Mouse (Mus musculus): ENCODE measurements around the gene Pced1a.

Gene Pced1a

DNA sequence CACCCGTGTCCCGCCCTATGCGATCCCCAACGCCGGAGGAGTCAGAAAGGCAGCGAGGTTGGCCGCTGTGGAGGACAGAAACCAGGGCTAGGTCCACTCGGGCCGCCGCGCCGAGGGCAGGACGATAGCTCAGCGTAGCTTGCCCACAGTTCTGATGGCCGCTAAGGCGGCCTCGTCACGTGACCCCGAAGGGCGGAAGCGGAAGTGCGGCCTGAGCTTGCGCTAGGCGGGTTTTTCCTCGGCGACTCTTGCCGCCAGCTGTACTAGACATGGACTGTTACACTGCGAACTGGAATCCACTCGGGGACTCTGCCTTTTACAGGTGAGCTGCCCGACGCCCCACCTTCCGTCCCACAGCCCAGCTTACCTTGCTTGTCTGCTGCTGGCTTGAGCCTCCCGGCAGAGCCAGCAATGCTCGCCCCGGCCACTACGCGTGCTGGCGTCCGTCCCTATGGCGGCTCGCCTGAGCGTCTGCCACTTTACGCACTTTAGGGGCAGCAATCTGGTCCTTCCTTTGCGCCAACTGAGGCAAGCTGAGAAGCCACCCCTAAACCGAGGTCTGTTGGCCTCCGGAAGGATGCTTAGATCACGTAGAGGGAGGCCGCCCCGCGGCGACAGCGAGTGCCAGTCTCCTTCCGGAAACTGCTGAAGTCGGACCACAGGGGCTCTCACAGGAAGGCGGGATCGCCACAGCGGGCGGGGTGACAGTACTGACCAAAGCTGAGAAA lies at the start of gene Pced1a, which contains the start of gene Vps16:
Gene Pced1a, minus strand, starts transcription at position 576 of the 728 bp plus-strand sequence.
Gene Vps16, plus strand, starts transcription at position 214 of the 728 bp plus-strand sequence.
- DNase-seq (ENCODE audit: low read depth) = peak; percentile 94

DNA sequence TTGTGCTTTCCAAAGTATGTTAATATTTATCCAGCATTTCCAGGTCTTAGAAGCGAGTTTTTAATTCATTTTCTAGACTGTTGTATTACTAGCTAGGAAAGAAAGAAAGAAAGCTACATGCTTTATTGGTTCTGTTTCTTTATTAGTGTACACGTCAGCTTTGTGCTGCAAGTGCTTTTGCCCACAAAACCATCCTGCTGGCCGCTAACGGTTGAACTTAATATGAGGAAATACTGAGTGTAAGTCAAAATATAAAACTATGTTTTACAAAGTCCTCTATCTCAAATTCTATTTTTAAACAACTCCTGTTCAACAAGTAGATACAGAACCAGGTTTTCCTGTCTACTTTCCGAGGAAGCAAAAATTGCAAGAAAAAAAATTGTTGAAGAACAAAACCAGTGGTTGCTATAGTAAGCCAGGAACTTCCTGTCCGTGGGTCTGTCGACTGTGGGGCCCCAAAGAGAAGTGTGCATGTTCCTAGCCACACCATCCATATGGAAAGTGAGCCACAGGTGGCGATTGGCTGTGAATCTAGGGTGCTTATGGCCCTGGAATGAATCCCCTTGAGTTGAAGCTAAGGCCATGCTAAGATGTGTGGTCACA lies 48.5 kb upstream of the Pced1a start:
- DNase-seq (ENCODE audit: low read depth) = no peak

DNA sequence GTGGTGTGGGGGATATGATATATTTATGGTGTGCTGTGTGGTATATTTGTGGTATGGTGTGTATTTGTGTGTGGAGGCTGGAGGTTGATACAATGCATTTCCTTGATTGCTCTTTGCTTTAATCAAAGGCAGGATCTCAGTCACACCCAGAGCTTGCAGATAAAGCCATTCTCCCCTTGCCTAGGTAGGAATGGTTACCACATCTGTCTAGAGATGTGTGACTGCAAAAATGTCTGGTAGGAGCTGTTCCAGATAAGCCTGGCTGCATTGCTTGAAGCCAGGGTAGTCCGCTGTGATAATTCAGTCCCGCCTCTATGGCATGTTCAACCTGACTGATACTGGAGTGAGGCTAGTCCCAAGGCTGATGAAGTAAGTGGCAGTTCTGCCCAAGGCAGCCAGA lies 45.4 kb upstream of the Pced1a start:
- DNase-seq (ENCODE audit: low read depth) = no peak

DNA sequence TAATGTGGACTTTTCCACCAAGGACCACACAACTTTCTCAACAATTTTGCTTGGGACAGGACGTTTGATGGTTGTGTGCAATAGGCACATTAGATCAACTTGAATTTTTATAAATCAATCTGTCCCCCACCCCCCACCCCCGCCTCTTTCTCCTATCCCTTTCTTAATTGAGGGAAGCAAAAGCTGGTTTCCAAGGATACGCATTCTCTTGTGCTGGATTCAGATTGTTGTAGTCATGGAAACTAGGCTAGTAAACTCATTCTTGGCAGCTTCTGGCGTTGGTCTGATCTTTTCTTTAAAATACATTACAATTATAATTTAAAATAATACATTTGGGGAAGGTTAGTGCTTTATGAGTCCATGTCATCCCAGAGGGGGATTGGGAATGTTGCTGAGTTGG lies 44.9 kb upstream of the Pced1a start:
- no peak for DNase-seq (ENCODE audit: low read depth)

DNA sequence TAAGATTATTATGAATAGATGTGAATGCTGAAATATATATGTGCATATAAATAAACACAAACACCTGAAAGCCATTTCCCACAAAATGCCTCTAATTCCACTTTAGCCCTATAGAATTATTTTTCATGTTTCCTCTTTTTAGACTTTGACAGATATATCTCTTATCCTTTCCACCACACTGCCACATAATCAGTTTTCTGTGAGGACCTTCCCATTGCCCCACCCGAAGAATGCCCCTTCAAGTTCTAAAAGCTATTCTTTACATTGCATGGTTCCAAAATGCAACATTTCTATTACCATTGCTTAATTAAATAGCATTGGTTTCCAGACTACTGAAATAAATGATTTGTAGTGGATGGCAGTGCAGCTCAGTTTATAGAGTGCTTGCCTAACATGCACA lies 41.9 kb upstream of the Pced1a start:
- no peak for DNase-seq (ENCODE audit: low read depth)

DNA sequence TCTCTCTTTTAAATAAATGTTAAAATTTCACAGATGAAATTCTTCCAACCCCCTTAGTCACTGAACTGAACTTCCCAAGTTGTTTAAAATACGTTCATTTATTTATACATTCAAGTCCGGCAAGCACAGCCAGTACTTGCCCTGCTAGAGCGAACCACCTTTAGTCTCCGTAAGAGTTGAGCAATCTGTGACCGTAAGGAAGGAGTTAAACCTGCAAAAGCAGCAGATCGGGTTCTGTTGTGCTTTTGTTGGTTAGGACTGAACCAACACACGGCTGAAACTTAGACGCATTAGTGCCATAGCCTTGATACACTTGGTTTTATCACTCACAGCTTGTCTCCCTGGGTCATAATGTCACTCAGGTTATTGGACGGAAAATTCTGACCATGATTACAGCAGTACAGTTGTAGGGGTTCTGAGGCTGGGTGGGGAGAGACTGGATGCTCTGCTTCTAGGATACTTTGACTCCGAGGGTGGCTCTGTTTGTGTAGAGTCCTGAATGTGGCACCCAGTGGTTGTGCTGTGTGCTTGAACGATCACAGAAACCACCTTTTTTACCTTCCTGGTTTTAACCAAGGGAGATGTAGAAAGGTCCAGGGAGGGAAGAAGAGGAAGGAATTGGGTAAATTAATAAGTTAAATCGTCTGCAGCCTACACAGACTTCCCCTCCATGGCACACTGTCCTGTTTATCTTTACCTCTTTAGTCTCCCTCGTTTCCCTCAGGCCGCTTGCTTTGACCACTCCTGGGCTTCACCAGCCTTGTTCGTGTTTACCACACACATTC lies 37.0 kb upstream of the Pced1a start:
- DNase-seq (ENCODE audit: low read depth) = no peak

DNA sequence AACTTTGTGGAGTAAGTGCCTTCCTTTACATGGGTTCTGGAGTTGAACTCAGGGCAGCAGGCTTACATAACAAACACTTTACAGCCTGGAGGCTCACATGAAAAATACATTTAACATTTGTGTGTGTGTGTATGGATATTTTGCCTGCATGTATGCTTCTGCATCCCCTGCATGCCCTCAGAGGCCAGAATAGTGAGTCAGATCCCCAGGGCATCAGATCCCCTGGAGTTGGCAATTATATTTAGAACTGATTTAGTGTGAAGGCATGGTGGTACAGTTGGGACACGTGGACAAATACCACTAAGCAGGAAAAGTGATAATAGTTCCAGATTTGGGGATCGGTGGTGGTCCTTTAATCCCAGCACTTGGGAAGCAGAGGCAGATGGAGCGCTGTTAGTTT lies 35.1 kb upstream of the Pced1a start:
- no peak for DNase-seq (ENCODE audit: low read depth)

DNA sequence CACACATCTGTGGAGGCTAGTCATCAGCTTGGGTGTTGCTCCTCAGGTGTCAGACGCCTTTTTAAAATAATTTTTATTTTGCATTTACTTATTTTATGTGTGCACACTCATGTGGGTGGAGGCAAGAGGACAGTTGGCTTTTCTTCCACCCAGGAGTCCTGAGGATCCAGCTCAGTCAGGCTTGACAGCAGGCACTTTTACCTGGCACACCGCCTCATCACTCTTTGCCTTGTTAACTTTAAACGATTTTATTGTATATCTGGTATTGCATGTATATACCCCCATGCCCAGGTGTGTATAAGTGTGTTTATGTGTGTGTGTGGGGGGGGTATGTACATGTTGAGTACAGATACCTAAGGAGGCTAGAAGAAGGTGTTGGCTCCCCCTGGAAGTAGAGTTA lies 33.4 kb upstream of the Pced1a start:
- no peak for DNase-seq (ENCODE audit: low read depth)

DNA sequence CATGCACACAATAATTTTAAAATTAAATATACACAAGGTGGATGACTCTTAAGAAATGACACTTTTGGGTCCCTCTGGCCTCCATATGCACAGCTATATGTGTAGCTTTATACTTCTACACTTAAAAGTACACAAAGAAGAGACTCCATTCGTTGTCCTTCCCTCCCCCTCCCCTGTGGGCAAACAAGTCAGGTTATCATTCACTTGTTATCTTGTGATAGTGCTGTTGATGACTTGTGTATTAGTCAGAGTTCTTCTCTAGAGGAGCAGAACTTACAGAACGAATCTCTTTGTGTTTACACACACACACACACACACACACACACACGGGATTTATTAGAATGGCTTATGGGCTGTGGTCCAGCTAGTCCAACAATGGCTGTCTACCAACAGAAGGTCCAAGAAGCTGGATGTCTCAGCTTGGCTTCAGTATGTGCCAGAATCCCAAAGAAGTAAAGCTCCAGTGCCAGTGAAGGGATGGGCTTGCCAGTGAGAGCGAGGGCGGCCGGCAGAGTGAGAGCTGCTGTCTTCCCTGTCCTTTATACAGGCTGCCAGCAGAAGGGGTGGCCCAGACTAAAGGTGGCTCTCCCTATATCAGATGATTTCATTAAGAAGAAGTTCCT lies 30.4 kb upstream of the Pced1a start:
- DNase-seq (ENCODE audit: low read depth) = no peak

DNA sequence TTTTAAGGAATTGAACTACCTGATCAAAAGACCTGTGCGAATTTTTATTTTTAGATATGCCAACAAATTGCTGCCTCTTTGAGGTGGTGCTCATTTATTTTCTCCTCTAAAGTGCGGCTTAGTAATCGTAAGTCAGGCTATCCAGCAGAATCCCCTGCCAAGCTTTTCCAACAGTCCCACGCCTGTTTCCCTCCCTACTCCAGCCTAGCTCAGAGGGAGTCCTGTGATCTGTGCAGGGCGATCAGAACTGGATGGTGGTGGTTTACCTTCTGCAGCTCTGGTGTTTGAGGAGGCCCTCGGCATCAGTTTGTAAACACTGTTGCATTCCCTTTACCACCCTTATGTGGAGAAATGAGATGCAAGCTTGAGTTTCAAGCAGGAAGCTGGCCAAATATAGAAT lies 28.9 kb upstream of the Pced1a start:
- DNase-seq (ENCODE audit: low read depth) = no peak

DNA sequence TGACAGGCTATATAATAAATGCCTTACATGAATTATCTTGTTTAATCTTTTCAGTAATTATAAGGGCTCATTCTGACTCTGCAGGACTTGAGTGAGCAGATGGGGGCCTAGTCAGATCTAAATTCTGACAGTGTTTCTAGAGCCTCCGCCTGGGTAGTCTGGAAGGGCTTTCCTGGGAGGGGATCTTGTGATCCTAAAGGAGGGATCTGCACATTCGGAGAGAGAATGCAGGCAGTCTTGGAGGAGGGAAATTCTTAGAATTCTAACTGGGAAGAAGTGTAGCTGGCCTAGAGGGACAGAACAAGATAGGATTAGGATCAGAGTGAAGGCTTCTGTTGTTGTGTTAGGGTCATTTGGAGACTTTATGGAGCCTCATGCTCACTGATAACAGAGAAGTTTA lies 27.8 kb upstream of the Pced1a start:
- no peak for DNase-seq (ENCODE audit: low read depth)

DNA sequence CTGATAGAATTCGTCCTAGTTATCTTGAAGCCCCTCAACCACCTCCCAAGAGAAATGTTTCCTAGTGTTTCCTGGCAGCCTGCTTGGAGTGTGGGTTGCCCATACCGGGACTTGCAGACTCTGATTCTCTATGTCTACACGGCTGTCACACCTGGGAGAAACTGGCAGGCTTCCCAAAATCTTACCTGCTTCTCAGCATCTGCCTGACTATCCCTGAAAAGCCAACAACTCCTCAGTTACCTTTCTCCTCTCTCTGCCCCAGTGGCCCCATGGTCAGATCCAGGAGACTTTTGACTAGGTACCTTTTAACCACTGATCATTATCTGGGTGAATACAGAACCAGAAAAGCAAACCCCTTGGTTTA lies 27.2 kb upstream of the Pced1a start:
- no peak for DNase-seq (ENCODE audit: low read depth)

DNA sequence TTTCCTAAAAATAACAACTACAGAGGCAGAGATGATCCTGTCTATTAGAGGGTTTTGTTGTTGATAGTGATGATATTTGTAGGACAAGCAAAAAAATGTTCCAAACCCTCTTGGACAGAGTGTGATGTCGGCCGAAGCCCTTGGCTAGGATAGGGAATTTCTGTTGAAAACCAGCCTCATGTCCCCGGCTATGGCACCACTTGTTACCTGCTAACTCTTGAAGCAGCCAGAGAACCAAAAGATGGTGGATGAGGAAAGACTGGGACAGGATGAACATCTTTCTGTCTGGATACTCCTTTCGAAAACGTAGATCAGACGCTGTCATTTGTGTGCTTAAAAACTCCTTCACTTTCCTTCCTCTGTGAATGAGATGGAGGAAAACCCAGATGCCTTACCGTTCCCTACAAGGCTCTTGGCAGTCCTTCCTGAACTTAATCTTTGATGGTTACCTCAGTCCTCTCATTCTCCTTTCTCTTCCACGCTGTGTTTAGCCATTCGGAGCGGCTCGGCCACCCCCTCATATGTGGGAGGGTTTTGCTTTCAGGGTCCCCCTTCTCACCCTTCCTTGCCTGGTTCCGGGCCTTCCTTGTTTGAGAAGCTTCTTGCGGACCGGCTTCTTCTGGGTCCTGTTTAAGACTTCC lies 26.7 kb upstream of the Pced1a start:
- DNase-seq (ENCODE audit: low read depth) = no peak

DNA sequence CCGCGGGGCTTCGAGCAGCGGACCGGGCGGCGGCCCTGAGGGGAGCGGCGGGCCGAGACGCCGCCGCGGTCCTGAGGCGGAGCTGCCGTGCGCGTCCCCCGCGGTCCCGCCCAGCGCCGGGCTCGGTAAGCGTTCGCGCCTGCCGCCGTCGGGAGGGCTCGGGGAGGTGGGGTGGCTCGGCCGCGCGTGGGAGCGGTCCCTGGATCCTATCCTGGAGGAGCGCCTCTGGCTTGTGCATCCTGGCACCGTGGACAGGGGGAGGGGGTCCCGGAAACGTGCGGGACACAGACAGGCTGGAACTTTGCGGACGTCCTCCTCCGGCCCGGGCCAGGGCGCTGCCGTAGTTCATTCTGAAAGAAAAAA lies 25.9 kb upstream of the Pced1a start:
- DNase-seq (ENCODE audit: low read depth) = no peak

DNA sequence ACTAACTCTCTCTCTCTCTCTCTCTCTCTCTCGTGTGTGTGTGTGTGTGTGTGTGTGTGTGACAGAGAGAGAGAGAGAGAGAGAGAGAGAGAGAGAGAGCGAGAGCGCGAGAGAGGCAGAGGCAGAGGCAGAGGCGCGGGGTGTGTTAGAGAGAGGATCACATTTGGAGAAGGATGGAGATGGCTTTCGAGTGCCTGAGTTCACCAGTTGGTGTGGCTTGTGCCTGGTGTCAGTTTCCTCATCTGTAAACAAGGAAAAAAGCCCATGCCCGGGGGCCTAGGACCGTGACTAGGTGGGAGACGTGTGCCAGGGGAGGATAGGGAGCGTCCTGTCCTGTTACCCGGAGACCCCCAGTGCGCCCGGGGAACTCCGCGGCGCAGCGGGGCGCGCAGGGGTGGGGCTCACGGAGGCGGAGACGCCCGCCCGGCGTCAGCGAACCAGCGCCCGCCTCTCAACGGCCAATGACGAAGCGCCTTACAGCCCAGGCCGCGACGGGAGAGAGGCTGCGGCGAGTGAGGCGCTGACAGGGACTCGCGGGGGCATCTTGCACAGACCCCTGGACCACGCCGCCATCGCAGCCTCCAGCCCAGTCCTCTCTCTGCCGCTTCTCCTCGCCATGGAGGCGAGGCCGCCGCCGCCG lies 25.4 kb upstream of the Pced1a start, which contains the start of gene Ptpra:
Gene Ptpra, plus strand, starts transcription at position 485 of the 640 bp plus-strand sequence.
- DNase-seq (ENCODE audit: low read depth) = peak; percentile 92

DNA sequence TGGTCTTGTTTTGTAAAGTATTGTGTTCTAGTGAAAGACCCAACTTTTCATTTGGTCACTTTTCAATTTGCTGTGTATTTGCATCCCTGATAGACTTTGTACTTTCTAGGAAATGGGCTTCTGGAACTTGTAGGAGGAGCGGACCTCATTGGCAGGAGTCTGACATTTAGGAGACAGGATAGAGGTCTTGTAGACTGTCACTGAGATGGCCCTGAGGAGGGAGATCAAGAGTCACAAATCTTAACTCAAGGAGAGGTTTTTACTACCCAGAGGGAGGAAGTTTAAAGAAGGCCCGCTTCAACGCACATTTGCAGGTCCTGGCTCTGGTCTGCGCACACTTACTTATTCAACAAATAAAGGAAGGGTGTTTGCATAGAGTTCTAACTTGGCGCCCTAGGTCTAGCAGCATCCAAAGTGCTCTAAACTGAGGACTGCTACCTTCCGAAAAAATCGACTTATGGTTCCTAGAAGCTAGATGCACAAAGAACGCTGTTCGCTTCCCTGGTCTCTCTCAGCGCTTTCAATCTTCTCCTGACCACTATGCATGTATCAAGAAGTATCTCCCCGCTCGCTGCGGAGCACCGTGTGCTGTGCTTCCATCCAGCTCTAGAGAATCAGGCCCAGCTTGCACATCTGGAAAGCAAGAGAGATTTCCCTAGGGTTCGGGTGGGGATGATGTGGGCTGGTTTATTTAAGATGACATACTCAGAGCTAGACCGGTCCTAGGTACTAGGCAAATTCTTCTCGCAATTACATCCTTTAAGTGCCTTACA lies 24.7 kb upstream of the Pced1a start:
- peak; percentile 56 for DNase-seq (ENCODE audit: low read depth)

DNA sequence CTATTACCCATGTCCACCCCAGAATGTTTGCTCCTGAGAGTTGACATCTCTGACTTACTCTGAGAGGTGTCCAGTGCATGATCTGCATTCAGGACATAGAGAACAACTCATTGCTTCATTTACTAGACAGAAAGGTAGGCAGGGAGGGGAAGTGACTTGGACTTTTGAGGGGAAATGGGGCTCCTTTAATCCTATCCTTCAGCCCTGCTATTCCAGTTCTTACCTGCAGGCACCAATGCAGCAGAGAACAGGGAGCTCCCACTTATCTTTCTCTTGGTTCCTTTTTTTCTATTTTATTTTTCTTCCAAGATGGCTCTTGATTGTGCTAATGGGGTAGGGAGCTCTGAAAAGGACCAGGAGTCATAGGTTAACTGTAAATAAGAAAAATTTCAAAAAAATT lies 23.9 kb upstream of the Pced1a start:
- no peak for DNase-seq (ENCODE audit: low read depth)

DNA sequence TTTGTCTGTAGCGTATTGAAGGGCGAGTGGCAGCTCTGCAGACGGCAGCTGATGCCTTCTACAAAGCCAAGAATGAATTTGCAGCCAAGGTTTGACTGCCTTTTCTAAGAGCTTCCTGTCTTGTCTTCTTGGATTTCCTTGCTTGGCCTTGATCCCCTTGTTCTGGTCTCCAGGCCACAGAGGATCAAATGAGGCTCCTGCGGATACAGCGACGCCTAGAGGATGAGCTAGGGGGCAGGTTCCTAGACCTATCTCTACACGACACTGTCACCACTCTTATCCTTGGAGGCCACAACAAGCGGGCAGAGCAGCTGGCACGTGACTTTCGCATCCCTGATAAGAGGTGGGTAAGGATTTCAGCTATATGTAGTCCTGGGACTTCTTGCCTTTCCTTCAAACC lies 17.7 kb upstream of the Pced1a start:
- DNase-seq (ENCODE audit: low read depth) = no peak

DNA sequence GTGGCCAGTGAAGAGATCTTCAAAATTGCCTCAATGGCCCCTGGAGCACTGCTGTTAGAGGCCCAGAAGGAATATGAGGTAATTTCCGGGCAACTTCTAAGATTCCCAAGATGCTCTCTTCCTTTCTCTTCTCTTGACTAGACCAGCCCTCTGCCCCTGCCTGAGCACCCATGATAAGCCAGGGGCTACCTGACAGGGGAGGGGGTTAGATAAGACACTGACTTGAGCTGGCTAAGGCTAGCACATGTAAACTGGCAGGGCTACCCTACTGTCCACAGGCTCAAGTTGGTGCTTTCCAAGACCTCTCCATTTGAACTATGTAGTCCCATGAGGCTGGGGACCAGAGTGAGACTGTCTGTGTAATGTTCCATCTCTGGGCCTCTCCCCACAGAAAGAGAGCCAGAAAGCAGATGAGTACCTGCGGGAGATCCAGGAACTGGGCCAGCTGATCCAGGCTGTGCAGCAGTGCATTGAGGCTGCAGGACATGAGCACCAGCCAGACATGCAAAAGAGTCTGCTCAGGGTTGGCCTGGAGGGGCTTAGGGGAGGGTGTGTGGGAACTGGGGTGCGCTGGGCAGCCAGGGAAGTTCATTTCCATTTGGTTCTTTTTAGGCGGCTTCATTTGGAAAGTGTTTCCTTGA lies 15.5 kb upstream of the Pced1a start:
- no peak for DNase-seq (ENCODE audit: low read depth)

DNA sequence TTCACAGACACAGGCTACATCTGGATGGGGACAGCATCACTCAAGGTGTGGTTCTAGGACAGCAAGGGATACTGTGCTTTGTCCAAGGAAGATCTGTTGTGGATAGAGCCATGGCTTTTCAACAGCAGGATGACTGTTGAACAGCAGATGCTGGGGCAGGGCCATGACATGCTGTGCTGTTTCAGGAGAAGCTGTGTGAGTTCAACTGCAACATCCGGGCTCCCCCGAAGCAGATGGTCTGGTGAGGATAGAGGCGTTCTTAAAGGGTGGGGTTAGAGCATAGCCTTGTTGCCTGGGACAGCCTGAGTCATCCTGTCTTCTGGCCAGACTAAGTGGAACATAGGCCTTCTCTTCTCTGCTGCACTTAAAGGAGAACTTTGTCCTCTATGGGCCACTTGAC lies 14.4 kb upstream of the Pced1a start:
- no peak for DNase-seq (ENCODE audit: low read depth)

Measured in naive thymus-derived CD4-positive, alpha-beta T cell, adult 2 months (primary cell).